Mouse (Mus musculus) spleen, adult 2 months (tissue): ENCODE measurements around the gene Gpam. TPM values are rescaled to one million over a fixed set of nuclear protein-coding genes. Genes with fewer than 3 reads are reported as not detected.
A peak's percentile ranks its signal among the peaks of the same experiment; 100 is the strongest.

Source experiments
- DNase-seq, 2 experiments: peaks; one replicate each; pipeline versions ENCODE4 v3.0.0 to v3.0.0-alpha.2; 2012 to 2021; ENCODE audit warnings: low spot score in 2 of 2, low read depth in 1 of 2
- H3K27ac ChIP-seq: fragments of 200-500 bp; 2 replicates; pipeline ENCODE4 v1.5.1; 2012; ENCODE audit warnings: low read length, inconsistent platforms; ENCODE audit not compliant: insufficient read depth
- H3K27me3 ChIP-seq: fragments of 200-500 bp; 2 replicates; pipeline ENCODE4 v1.6.1; 2012; ENCODE audit warnings: mild to moderate bottlenecking, moderate library complexity, low read length, inconsistent platforms; ENCODE audit not compliant: control insufficient read depth, insufficient read depth
- H3K36me3 ChIP-seq: fragments of 200-500 bp; 2 replicates; pipeline ENCODE4 v1.6.1; 2012; ENCODE audit warnings: mild to moderate bottlenecking, low read length, inconsistent platforms; ENCODE audit not compliant: control insufficient read depth, insufficient read depth
- H3K4me1 ChIP-seq: fragments of 200-500 bp; 2 replicates; pipeline ENCODE4 v1.6.1; 2011; ENCODE audit warnings: inconsistent platforms; ENCODE audit not compliant: control insufficient read depth, insufficient read depth, insufficient read length
- H3K4me3 ChIP-seq: fragments of 200-500 bp; 2 replicates; pipeline ENCODE4 v1.5.1; 2011; ENCODE audit warnings: mild to moderate bottlenecking, inconsistent platforms; ENCODE audit not compliant: insufficient read depth, insufficient read length; ENCODE audit errors: extremely low read depth
- CTCF ChIP-seq: fragments of 200-500 bp; IDR thresholded peaks from 2 replicates; pipeline ENCODE4 v1.5.1; 2011; ENCODE audit warnings: mild to moderate bottlenecking, inconsistent platforms; ENCODE audit not compliant: insufficient read depth, insufficient read length, insufficient replicate concordance; ENCODE audit errors: extremely low read depth
- POLR2A ChIP-seq: fragments of 200-500 bp; IDR thresholded peaks from 2 replicates; pipeline ENCODE4 v1.6.1; 2011; ENCODE audit warnings: low read depth, low read length, inconsistent platforms
- WGBS: fragments of 180-500 bp; shearing (Covaris S2); methylation state at CpG from one replicate; pipeline ENCODE4 v1.1.7; 2018; 5-methylcytosine and 5-hydroxymethylcytosine counted together
- polyA plus RNA-seq: library from polyadenylated mRNA; depleted of rRNA; stranded (reverse); fragments of >200 nt; gene quantifications from 2 replicates; pipeline ENCODE4 v1.2.3, GENCODE M21; 2012

The Gpam gene
- polyA plus RNA-seq, 1 experiment, result 6.2 TPM

GRCm38 (mm10) chr19:55063272-55063671, 63.8 kb downstream of the Gpam start:
- H3K36me3 ChIP-seq, result 0 out of 2 replicates have a peak, but pooled peaks cover 2% of the 10 kb centered on the region
- no peak for DNase-seq
- 22% methylated on average over 6 of the region's 6 CpGs for WGBS
- TF ChIP-seq POLR2A (no peak), CTCF (no peak)
- H3K4me1 ChIP-seq, result 0 out of 2 replicates have a peak, but pooled peaks cover 4% of the 10 kb centered on the region
- H3K27ac ChIP-seq, result no peak overlapping the region
- H3K4me3 ChIP-seq, result no peak overlapping the region
- no peaks in the 10 kb centered on the region for H3K27me3 ChIP-seq

GRCm38 (mm10) chr19:55062501-55062900, 64.5 kb downstream of the Gpam start:
- Histone ChIP-seq H3K36me3 (0 out of 2 replicates have a peak, but pooled peaks cover 2% of the 10 kb centered on the region), H3K27me3 (no peaks in the 10 kb centered on the region), H3K27ac (no peak overlapping the region), H3K4me1 (0 out of 2 replicates have a peak, but pooled peaks cover 4% of the 10 kb centered on the region), H3K4me3 (no peak overlapping the region)
- TF ChIP-seq POLR2A (no peak), CTCF (no peak)
- 81% methylated on average over 8 of the region's 8 CpGs for WGBS
- DNase-seq, result no peak

- WGBS, result 18% methylated on average over 5 of the region's 5 CpGs
- Histone ChIP-seq H3K36me3 (no peaks in the 10 kb centered on the region), H3K4me3 (no peak overlapping the region), H3K27ac (no peak overlapping the region), H3K27me3 (no peaks in the 10 kb centered on the region), H3K4me1 (0 out of 2 replicates have a peak, but pooled peaks cover 4% of the 10 kb centered on the region)
- TF ChIP-seq CTCF (peak; percentile 32; the same call in 1 of the 2 replicates), POLR2A (no peak)
- peak; percentile 21 to 42 for DNase-seq
Observed at GRCm38 (mm10) chr19:55061951-55062350, 65.1 kb downstream of the Gpam start.

- Histone ChIP-seq H3K4me3 (no peak overlapping the region; the same call in 1 of the 2 replicates), H3K4me1 (0 out of 2 replicates have a peak, but pooled peaks cover 4% of the 10 kb centered on the region), H3K36me3 (no peaks in the 10 kb centered on the region), H3K27me3 (no peaks in the 10 kb centered on the region), H3K27ac (no peak overlapping the region)
- DNase-seq, result no peak
- 10% methylated on average over 14 of the region's 14 CpGs for WGBS
- no peak for TF ChIP-seq CTCF
- no peak for TF ChIP-seq POLR2A
Observed at GRCm38 (mm10) chr19:55061447-55061901, 65.6 kb downstream of the Gpam start.

- Histone ChIP-seq H3K36me3 (no peaks in the 10 kb centered on the region), H3K4me1 (0 out of 2 replicates have a peak, but pooled peaks cover 4% of the 10 kb centered on the region), H3K4me3 (no peak overlapping the region), H3K27me3 (no peaks in the 10 kb centered on the region), H3K27ac (no peak overlapping the region)
- TF ChIP-seq POLR2A (no peak), CTCF (peak; percentile 63; the same call in 1 of the 2 replicates)
- DNase-seq, result peak; percentile 11 to 33
- WGBS, result 5% methylated on average over 7 of the region's 7 CpGs
Observed at GRCm38 (mm10) chr19:55060964-55061363, 66.1 kb downstream of the Gpam start.

DNA sequence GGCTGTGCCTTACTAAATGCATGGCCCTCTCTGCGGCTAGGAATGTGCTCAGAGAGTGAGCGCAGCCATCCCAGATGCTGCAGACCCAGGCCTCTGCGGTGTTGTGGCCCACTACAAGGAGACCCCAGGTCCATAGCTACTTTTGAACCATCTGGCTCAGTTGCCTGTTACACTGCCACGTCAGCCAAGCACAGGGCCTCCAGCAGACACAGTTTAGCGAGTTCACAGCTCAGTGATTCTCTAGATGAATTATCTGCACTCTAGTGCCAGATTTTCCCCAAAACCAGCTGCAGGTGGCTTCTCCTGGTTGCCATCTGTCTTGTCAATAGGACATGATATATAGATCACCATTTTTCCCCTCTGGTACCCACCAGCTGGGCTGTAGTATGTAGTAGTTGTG, 69.6 kb downstream of the Gpam start:
- WGBS, result 83% methylated on average over 5 of the region's 5 CpGs
- no peak for TF ChIP-seq POLR2A
- no peak for TF ChIP-seq CTCF
- Histone ChIP-seq H3K4me1 (0 out of 2 replicates have a peak, but pooled peaks cover 4% of the 10 kb centered on the region), H3K36me3 (no peaks in the 10 kb centered on the region), H3K27ac (no peak overlapping the region), H3K27me3 (no peaks in the 10 kb centered on the region), H3K4me3 (no peak overlapping the region)
- no peak for DNase-seq

DNA sequence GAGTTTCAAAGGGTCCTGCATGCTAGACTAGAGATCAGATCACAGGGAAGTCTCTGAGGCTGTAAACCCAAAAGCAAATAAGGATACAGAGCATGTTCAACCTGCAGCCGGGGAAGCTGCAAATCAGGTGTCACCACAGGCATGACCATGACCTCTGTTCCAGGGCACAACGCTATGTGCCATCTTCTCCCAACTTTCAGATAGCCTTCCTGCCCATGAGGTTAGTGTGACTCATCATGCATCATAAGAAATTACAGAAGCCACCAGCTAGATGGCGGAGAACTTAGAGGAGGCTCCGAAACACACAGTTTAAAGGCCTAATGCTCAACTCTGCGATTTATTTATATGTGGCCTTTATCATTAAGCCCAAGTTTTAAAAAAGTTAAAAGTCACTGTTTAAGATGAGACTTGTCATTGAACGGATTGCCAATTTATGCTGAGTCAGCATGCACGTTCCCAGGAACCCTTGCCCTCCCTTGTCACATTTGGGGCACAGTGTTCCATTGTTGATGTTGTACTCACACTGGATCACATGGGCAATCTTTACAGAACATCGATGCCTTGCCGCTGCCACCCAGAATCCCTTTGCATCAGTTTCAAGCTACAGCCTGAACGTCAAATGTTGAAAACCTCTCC, 71.3 kb downstream of the Gpam start:
- Histone ChIP-seq H3K27me3 (no peaks in the 10 kb centered on the region), H3K4me3 (no peak overlapping the region), H3K27ac (no peak overlapping the region), H3K36me3 (no peaks in the 10 kb centered on the region), H3K4me1 (no peaks in the 10 kb centered on the region)
- TF ChIP-seq POLR2A, result no peak
- no peak for TF ChIP-seq CTCF
- WGBS, result 90% methylated on average over 10 of the region's 10 CpGs
- no peak for DNase-seq
